Mouse (Mus musculus) MEL (cell line): Measurements from ENCODE around the gene Mrps11. TPM values are rescaled to one million over a fixed set of nuclear protein-coding genes. Genes with fewer than 3 reads are reported as not detected.

ENCODE experiments used
- DNase-seq: peaks from one replicate; pipeline ENCODE4 v3.0.0; 2011; ENCODE audit warnings: low read depth, low spot score
- H3K27ac ChIP-seq: 2 replicates; pipeline ENCODE4 v1.5.1; 2012; ENCODE audit warnings: low read depth, mild to moderate bottlenecking, control low read depth, low read length, moderate library complexity; ENCODE audit not compliant: control insufficient read depth
- H3K27me3 ChIP-seq, 2 experiments: fragments of 150-350 bp in 1 of 2; sonication (generic) in 1 of 2; 2 replicates each; pipeline ENCODE4 v1.6.1; 2012; ENCODE audit warnings: low read length in 2 of 2, mild to moderate bottlenecking in 2 of 2, improper control_type of control experiment in 1 of 2, moderate library complexity in 1 of 2; ENCODE audit not compliant: insufficient read depth in 2 of 2, control insufficient read depth in 1 of 2
- H3K36me3 ChIP-seq, 2 experiments: 2 replicates each; pipeline ENCODE4 v1.6.1; 2012 to 2014; ENCODE audit warnings: low read length in 2 of 2, improper control_type of control experiment in 1 of 2, inconsistent platforms in 1 of 2, mild to moderate bottlenecking in 1 of 2; ENCODE audit not compliant: insufficient read depth in 2 of 2, control insufficient read depth in 1 of 2
- H3K4me1 ChIP-seq, 2 experiments: fragments of 150-350 bp in 1 of 2; sonication (generic) in 1 of 2; 2 replicates each; pipeline ENCODE4 v1.6.1; 2012; ENCODE audit warnings: low read length in 2 of 2, improper control_type of control experiment in 1 of 2, mild to moderate bottlenecking in 1 of 2; ENCODE audit not compliant: insufficient read depth in 2 of 2, control insufficient read depth in 1 of 2
- H3K4me3 ChIP-seq, 2 experiments: fragments of 150-350 bp in 1 of 2; sonication (generic) in 1 of 2; 2 replicates each; pipeline ENCODE4 v1.5.1; 2012; ENCODE audit warnings: low read depth in 2 of 2, low read length in 2 of 2, mild to moderate bottlenecking in 2 of 2, moderate library complexity in 2 of 2, control low read depth in 1 of 2, improper control_type of control experiment in 1 of 2; ENCODE audit not compliant: control insufficient read depth in 1 of 2, insufficient read depth in 1 of 2
- H3K79me2 ChIP-seq: 2 replicates; pipeline ENCODE4 v1.6.1; 2012; ENCODE audit warnings: mild to moderate bottlenecking, low read length, moderate library complexity; ENCODE audit not compliant: control insufficient read depth, poor library complexity, insufficient read depth
- H3K9ac ChIP-seq: 2 replicates; pipeline ENCODE4 v1.6.1; 2012; ENCODE audit warnings: low read depth, mild to moderate bottlenecking, control low read depth, low read length, moderate library complexity; ENCODE audit not compliant: control insufficient read depth, poor library complexity, severe bottlenecking
- H3K9me3 ChIP-seq: fragments of 150-350 bp; sonication (generic); replicated peaks from 2 replicates; pipeline ENCODE4 v1.6.1; 2012; ENCODE audit warnings: mild to moderate bottlenecking, low read length, improper control_type of control experiment, moderate library complexity; ENCODE audit not compliant: insufficient read depth
- CHD2 ChIP-seq: IDR thresholded peaks from 2 replicates; pipeline ENCODE4 v1.6.1; 2011; ENCODE audit warnings: low read length, improper control_type of control experiment
- EP300 ChIP-seq, 2 experiments: IDR thresholded peaks; 2 replicates each; pipeline ENCODE4 v1.6.1; 2011; ENCODE audit warnings: improper control_type of control experiment in 2 of 2, low read length in 2 of 2, low read depth in 1 of 2, mild to moderate bottlenecking in 1 of 2
- GABPA ChIP-seq: IDR thresholded peaks from 2 replicates; pipeline ENCODE4 v1.6.1; 2012; ENCODE audit warnings: low read depth, mild to moderate bottlenecking, inconsistent platforms, low read length, improper control_type of control experiment, moderate library complexity
- MAFK ChIP-seq: IDR thresholded peaks from 2 replicates; pipeline ENCODE4 v1.6.1; 2011; ENCODE audit warnings: low read depth, mild to moderate bottlenecking, low read length, improper control_type of control experiment, borderline replicate concordance
- MAX ChIP-seq: IDR thresholded peaks from 2 replicates; pipeline ENCODE4 v1.6.1; 2011; ENCODE audit warnings: low read length, improper control_type of control experiment
- MYB ChIP-seq: IDR thresholded peaks from 2 replicates; pipeline ENCODE4 v1.6.1; 2011; ENCODE audit warnings: mild to moderate bottlenecking, low read depth, low read length, improper control_type of control experiment
- RCOR1 ChIP-seq: IDR thresholded peaks from 2 replicates; pipeline ENCODE4 v1.6.1; 2012; ENCODE audit warnings: low read depth, mild to moderate bottlenecking, inconsistent platforms, low read length, improper control_type of control experiment
- SMC3 ChIP-seq: IDR thresholded peaks from 2 replicates; pipeline ENCODE4 v1.6.1; 2011; ENCODE audit warnings: low read depth, low read length, improper control_type of control experiment
- TBP ChIP-seq: IDR thresholded peaks from 2 replicates; pipeline ENCODE4 v1.8.0; 2011; ENCODE audit warnings: low read depth, low read length, improper control_type of control experiment
- TCF12 ChIP-seq: IDR thresholded peaks from 2 replicates; pipeline ENCODE4 v1.6.1; 2014; ENCODE audit warnings: low read depth, mild to moderate bottlenecking, inconsistent platforms, low read length, improper control_type of control experiment, moderate library complexity
- ZC3H11A ChIP-seq: IDR thresholded peaks from 2 replicates; pipeline ENCODE4 v1.6.1; 2012; ENCODE audit warnings: low read depth, mild to moderate bottlenecking, inconsistent platforms, low read length, improper control_type of control experiment
- ZNF384 ChIP-seq: IDR thresholded peaks from 2 replicates; pipeline ENCODE4 v1.6.1; 2012; ENCODE audit warnings: low read depth, mild to moderate bottlenecking, inconsistent platforms, low read length, improper control_type of control experiment
- polyA plus RNA-seq, 2 experiments: library from polyadenylated mRNA; stranded (reverse) in 1 of 2; unstranded in 1 of 2; fragments of >175 nt in 1 of 2; fragments of >200 nt in 1 of 2; gene quantifications; 2 replicates each; pipeline versions ENCODE4 v1.2.1 to v1.2.4; 2012; ENCODE audit warnings: low replicate concordance in 2 of 2, low read depth in 1 of 2; ENCODE audit not compliant: insufficient read length in 2 of 2, insufficient read depth in 1 of 2, missing spikeins in 1 of 2
- total RNA-seq: library from RNA; depleted of rRNA; stranded (reverse); fragments of 300-350 nt; gene quantifications from 2 replicates; pipeline ENCODE4 v1.2.3, GENCODE M21; 2012

Mrps11 gene
- total and polyA plus RNA-seq, 3 experiments: 106 to 116 TPM; not detected in 1

DNA sequence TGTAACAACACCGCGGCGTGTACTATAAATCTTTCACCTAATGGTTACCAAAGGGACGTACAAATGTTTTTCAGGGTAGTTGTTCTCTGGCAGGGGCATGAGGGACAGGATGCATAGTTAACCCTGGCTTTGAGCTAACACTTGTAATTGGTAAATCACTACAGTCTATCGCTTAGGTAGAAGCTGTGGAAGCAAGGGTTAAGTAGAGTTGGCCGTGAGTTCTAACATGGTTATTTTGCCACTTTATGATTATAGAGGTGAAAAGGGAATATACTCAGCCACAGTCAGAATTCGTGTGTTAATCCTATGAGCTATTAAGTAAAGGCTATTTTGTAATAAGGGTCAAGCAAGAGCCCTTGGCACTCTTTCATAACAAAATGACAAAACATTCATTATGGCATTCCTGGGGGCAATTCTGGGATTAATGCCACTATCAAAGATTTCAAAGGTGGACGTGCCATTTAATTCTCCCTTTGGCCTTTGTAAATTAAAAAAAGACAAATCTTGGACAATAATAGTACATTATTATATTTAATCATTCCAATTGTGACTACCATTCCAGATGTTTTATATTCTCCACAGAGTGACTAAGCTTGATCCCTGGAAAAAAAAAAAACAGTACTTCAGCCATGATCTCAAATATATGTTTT, 43.4 kb upstream of the Mrps11 start:
- no peaks in the 10 kb centered on the region for H3K79me2 ChIP-seq
- no peak overlapping the region for H3K27ac ChIP-seq
- no peak for DNase-seq
- peaks cover 0 to 4% of the 10 kb centered on the region in 2 experiments; a peak in 3 of 4 replicates for H3K27me3 ChIP-seq
- TF ChIP-seq CHD2 (no peak), TCF12 (no peak), MYB (no peak), RCOR1 (no peak)
- H3K9ac ChIP-seq: no peak overlapping the region
- H3K9me3 ChIP-seq: no peaks in the 10 kb centered on the region
- H3K4me1 ChIP-seq: no peaks in the 10 kb centered on the region
- no peaks in the 10 kb centered on the region for H3K36me3 ChIP-seq
- no peak overlapping the region for H3K4me3 ChIP-seq

DNA sequence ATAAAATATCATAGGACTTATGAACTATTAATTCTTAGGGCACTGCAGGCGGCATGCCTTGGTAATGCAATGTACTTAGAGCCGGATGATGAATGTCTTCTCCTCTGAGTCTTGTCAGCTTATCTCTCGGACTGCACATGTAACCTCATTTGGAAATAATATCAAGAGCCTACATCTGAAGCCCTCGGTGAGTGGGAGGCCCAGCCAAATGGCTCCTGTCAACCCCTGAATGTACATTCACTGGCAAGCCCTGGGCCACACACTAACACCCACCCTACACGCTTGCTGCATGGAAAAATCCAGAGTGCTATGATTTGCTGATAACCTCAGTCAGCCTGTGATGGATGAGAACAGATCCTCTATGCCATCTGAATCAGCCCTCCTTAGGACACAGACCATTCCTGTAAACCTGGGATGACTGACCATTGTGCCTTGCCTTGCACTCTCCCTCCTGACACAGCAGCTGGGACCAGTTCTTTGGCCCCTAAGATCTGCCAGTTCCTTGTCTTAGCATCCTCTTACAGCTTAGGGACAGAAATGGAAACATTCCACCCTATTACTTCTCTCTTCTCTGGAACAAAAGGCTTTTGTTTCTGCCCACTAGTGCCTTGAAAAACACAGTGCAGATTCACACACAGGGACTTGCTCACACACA, 39.1 kb upstream of the Mrps11 start:
- TF ChIP-seq MAX (no peak), GABPA (no peak), SMC3 (no peak), ZC3H11A (no peak), TBP (no peak), EP300 (IDR thresholded peaks at IDR 0.05; ENCODE audit: low read depth in 1 of 2, low read length in 2 of 2) (no peak)
- no peaks in the 10 kb centered on the region for H3K9me3 ChIP-seq

DNA sequence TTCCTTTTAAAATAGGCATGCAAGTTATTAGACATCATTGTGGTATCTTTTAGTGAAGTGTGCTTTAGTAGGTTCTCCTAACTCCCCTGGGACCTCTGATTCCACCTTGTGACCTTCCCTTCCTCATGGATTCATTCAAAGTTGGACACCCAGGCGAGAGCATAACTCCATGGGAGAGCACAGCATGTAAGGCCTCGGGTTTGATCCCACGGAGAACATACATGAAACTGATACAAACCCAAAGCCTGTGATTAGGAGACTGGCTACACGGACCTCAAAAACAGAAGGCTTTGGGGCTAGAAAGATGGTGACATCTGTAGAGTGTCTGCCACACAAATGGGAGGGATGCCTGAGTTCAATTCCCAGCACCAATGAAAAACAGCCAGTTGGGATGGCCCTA, 30.0 kb upstream of the Mrps11 start:
- Histone ChIP-seq H3K4me1 (no peaks in the 10 kb centered on the region), H3K27me3 (peaks cover 0 to 4% of the 10 kb centered on the region in 2 experiments; a peak in 2 of 4 replicates), H3K4me3 (no peak overlapping the region), H3K79me2 (no peaks in the 10 kb centered on the region), H3K9ac (no peak overlapping the region)
- DNase-seq: no peak
- no peak for TF ChIP-seq MAFK
- TF ChIP-seq ZNF384: no peak
- TF ChIP-seq, all 39 proteins: peak for 0
- Histone ChIP-seq H3K27ac (no peak overlapping the region), H3K9me3 (no peaks in the 10 kb centered on the region), H3K36me3 (no peaks in the 10 kb centered on the region)

More for the DNA sequence above, 39.1 kb upstream of the Mrps11 start:
- Histone ChIP-seq H3K36me3 (no peaks in the 10 kb centered on the region), H3K9ac (no peak overlapping the region), H3K4me3 (no peak overlapping the region), H3K79me2 (no peaks in the 10 kb centered on the region), H3K27me3 (peaks cover 0 to 1% of the 10 kb centered on the region in 2 experiments; a peak in 1 of 4 replicates), H3K4me1 (no peaks in the 10 kb centered on the region), H3K27ac (no peak overlapping the region)
- no peak for DNase-seq
